Mouse (Mus musculus) gastrocnemius, postnatal 25 days (tissue): ENCODE measurements around the gene Nr1h4. TPM values are rescaled to one million over a fixed set of nuclear protein-coding genes. Genes with fewer than 3 reads are reported as not detected.

Source experiments
- DNase-seq: peaks from one replicate; pipeline ENCODE4 v3.0.0; 2022
- total RNA-seq, 2 experiments: library from RNA; stranded (reverse); gene quantifications; 1 replicate in 1 of 2; 2 replicates in 1 of 2; pipeline ENCODE4 v1.2.3; 2021

Nr1h4 gene
- total RNA-seq, 2 experiments from 2014 or later = not detected

DNA sequence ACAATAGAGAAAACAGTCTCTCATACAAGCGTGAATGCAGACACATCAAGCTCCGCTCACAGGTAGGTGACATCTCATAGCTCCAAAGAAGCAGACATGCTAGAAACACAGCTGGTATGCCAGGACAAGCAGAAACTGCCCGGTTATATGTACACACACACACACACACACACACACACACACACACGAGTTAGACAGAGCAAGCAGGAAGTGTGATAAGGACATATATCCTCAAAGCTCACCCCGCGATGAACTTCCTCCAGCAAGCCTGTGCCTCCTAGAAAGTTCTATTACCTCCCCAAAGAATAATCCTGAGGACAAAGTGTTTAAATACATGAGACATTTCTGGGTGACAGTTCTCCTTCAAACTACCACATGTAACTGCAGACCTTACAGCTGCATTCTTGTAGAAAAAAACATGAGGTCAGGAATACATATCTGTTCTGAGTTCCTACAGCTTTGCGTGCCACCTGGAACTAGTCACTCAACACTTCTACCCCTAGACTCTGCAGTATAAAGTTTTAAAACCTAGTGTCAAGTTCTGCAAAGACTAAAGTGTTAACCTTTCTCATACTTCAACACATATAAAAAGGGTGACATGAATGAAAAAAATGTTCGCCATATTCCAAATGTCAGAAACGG lies 11.5 kb downstream of the Nr1h4 start:
- no peak for DNase-seq

DNA sequence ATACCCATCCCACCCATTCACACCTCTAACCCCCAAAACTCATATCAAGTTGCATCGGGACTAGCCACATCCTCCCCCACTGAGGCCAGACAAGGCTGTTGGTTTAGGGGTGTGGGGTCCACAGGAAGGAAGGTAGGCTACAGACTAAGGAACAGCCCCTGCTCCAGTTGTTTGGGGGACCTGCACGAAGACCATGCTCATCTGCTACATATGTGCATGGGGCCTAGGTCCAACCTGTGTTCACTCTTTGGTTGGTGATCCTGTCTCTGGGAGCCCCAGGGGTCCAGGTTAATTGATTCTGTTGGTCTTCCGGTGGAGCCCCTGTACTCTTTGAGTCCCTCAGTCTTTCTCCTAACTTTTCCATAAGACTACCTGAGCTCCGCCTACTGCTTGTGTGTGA lies 13.0 kb downstream of the Nr1h4 start:
- no peak for DNase-seq

- DNase-seq = no peak
Observed at GRCm38 (mm10) chr10:89519226-89519625, 14.2 kb downstream of the Nr1h4 start.

DNA sequence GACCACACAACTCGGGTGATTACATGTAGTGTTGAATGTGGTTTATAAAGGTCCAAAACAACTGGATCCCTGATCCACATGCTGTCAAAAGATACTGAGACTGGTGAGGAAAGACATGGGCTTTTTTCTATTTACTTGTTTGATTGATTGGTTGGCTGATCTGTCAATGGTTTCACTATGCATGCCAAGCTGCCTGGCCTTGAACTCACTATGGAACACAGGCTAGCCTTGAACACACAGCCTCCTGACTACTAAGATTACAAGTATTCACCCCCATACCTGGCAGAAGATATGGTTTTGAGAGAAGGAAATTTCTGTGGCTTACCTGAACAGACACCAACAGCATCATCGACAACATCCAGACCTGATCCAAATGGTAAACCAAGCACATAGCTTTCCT lies 15.0 kb downstream of the Nr1h4 start:
- no peak for DNase-seq

DNA sequence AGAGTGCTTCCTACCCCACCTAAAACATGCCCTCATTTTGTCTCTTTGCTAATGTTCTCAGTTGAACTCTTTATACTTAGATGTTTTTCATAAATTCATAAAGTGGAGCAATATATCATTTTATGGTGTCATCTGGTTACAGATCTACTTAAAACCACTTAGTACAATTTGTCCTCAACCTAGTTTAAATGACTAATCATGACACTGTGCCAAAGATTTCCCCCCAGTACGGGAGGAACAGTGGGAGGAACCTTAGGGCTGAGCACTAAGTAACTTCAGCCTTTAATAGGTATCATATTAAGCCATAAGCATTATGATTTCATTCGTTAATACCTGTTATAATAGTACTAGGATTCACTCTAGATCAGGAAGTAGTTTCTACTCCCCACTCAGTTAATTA lies 17.6 kb downstream of the Nr1h4 start:
- no peak for DNase-seq

DNA sequence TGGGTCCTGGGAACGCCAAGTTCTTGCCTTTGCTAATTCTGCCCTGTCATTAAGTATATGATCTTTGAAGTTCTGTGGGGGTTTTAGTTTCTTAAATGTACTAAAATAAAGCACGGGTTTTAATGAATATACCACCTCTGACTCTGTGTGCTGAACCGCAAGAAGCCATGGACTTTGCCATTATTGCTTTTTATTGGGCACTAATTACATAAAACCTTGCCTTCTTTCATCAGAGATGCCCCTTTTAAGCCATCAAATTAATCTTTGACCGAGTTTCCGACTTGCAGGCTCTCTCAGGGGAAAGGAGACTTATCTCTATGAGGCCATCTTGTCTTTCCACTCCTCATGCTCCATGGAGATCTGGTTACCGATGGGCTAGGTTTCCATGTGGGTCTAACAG lies 20.8 kb downstream of the Nr1h4 start:
- no peak for DNase-seq

DNA sequence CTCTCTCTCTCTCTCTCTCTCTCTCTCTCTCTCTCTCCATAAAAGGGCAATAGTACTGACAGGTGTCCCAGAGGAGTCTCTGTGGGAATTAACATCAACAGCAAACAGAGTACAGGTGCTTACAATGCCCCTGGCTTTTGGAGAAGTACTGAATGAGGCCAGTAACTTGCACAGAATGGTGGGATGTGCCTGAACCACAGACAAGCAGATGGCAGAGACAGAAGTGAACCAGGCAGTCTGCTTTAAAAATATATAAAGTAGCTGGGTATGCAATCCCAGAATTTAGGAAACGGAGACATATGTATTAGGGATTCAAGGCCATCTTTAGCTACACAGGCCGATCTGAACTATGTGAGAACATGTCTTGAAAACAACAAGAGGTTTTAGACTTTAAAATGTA lies 22.8 kb downstream of the Nr1h4 start:
- DNase-seq = no peak

GRCm38 (mm10) chr10:89508567-89508966 lies 24.8 kb downstream of the Nr1h4 start:
- DNase-seq = no peak

DNA sequence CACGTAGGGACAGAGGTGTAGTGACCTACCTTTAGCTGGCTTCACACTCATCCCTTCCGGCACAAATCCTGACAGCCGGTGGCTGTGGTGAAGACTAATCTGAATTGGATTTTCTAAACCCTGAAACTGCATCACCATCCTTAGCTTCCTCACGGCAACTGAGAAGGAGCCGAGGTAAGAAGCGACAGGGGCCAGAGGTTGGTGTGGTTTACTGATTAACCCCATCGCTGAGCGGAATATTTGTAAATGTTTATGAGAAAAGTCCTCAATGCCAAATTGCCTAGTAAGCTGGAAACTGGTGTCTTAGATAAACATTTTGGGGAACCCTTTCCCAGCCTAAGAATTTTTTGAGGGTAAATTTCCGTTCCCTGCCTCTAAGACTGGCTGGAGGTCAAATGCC lies 26.9 kb downstream of the Nr1h4 start:
- DNase-seq = no peak

DNA sequence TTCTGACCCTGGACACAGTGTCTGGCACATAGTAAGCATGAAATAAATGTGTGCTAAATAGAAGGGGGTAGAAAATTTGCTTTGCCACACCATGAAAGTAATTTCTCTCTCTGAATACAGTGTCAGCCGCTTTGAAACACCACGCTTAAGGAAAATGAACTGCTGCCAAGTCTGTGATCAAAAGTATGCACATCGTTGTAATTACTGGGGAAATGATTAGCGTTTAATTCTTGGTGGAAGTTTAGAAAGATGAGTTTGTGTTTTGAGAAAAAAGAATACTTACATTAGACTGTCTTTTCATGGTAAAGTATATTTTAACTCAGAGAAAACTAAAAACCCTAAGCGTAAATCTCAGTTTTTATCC lies 27.8 kb downstream of the Nr1h4 start:
- DNase-seq = no peak

- DNase-seq = no peak
Observed at GRCm38 (mm10) chr10:89504952-89505591, 28.3 kb downstream of the Nr1h4 start.

GRCm38 (mm10) chr10:89502986-89503560 lies 30.3 kb downstream of the Nr1h4 start:
- DNase-seq = no peak

DNA sequence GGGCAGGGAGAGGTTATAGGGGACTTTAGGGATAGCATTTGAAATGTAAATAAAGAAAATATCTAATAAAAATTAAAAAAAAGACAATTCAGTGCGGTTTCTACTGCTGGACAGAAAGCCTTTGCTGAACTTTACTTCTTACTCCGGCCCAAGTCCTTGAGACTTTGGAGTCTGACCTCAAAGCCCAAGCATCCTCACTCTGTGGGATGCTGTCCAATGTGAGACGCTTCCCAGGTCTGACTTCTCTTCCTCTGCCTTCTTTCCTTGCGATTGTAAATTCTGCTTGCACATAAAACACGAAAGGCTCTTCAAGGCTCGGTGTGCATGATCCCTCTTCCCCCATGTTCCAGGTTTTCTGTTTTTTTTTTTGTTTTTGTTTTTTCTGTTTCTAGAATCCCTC lies 31.5 kb downstream of the Nr1h4 start:
- DNase-seq = no peak

DNA sequence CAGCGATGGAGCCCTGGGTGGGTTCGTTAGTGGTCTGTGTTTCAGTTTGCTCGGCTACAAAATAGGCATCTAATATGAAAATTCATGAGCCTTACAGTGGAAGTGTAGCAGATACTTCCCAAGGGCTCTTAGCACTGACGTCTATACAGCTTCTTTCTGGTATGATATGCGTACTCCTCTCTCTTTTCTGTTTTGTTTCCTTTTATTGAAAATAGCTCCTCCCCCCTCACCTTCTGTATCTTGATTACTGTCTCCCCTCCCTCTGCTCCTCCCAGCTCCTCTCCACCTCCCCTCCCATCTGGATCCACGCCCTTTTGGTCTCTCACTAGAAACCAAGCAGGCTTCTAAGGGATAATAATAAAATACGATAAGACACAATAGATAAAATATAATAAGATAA lies 37.8 kb downstream of the Nr1h4 start:
- no peak for DNase-seq

- no peak for DNase-seq
Observed at GRCm38 (mm10) chr10:89491321-89491720, 42.1 kb downstream of the Nr1h4 start.

- no peak for DNase-seq
Observed at GRCm38 (mm10) chr10:89490250-89490649, 43.1 kb downstream of the Nr1h4 start.

- DNase-seq = no peak
Observed at GRCm38 (mm10) chr10:89489459-89489858, 43.9 kb downstream of the Nr1h4 start.

DNA sequence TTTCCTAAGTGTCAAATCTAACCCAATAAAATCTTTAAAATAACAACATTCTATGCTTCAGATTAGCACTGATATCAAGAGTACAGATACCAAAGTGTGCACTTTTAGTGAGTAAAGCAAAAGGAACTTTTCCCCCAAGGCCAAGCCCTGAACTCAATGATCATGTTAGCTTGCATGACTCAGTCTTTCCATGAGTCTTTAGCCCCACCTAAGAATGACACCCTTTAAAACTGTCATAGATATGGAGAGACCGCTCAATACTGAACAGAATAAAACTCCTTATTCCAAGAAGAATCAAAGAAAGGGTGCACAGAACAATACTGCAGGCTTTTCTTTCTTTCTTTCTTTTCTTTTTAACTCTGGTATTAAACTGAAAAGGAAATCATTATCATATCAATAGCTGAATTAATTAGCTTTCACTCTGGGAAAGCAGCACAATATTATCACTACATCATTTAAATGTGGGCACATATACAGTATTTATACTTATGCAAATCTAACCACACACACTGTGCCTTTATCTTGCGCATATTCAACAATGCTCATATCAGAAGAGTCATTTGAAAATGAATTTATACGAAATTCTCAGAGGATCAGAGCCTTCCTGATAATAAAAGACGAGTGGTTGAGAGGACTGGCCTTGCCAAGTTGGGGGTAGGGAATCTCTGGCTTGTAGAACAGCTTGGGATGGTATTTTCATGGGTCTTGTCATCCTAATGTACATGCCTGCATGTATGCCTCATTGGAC lies 46.2 kb downstream of the Nr1h4 start:
- no peak for DNase-seq

- no peak for DNase-seq
Observed at GRCm38 (mm10) chr10:89484907-89485306, 48.5 kb downstream of the Nr1h4 start.

DNA sequence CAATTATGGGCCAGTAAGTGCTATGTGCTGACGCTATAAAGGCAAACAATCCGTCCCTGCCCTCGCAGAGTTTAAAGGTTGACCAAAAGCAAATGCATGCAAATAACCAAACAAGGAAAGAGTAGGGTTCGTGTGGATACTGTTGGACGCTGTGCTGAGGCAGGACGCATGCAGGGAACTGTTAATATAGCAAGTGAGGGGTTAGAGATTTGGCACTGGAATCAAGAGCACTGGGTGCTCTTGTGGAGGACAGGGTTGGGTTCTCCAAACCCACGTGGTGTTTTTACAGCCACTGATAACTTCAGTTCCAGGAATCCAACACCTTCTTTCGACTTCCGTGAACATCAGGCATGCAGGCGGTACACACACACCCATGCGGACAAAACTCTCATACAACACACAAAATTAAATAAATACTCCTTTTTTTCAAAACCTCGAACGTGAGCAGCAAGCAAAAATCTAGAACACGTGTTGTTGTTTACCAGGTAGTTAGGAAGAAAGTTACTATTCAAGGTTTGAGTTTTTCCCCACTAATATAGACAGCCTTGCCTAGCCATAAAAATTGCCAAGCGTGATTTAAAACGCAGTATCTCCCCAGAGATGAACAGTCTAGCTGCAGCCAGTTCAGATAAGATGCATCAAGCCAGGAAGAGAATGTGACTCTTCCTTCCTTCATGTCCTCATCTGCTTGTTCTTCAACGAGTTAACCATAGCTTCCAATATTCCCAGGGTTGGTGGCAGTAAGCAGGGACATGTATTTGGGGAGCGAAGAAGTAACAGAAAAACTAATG lies 49.4 kb downstream of the Nr1h4 start:
- no peak for DNase-seq

DNA sequence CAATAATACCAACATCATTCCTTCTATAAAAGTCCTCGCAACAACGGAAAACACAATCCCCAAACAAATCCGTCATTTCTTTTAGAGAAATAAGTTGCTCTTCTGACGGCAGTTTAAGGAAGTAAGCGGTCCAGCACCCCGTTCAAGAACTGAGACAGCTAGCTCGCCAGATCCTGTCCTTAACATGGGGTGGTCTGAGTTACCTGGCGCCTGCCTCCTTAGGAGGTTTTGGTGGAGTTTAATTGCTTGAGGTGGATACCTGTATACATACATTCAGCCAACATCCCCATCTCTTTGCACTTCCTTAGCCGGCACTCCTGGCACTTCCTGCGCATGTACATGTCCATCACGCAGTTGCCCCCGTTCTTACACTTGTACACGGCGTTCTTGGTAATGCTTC lies 50.3 kb downstream of the Nr1h4 start:
- no peak for DNase-seq

- no peak for DNase-seq
Observed at GRCm38 (mm10) chr10:89482142-89482681, 51.2 kb downstream of the Nr1h4 start.
